Mouse (Mus musculus): Measurements from ENCODE around the gene Clybl. TPM values are rescaled to one million over a fixed set of nuclear protein-coding genes. Genes with fewer than 3 reads are reported as not detected.

The Clybl gene
- polyA plus RNA-seq, 1 experiment from 2014 or later: 76.8 TPM

- 56% methylated on average over 4 of the region's 4 CpGs for WGBS (ENCODE audit: insufficient replicate concordance)
- no peaks in the 10 kb centered on the region for H3K4me1 ChIP-seq (ENCODE audit: control insufficient read depth, insufficient read depth, low read length)
- H3K4me3 ChIP-seq (ENCODE audit: low read depth, low read length): no peak overlapping the region
- H3K27me3 ChIP-seq (ENCODE audit: control insufficient read depth, insufficient read depth, low read length): peaks cover 3% of the 10 kb centered on the region; the same call in 1 of the 2 replicates
- H3K9ac ChIP-seq (ENCODE audit: low read depth, low read length): no peak overlapping the region
- no peak for ATAC-seq (replicated peaks; ENCODE audit: insufficient number of reproducible peaks, low FRiP score, low TSS enrichment)
- no peaks in the 10 kb centered on the region for H3K36me3 ChIP-seq (ENCODE audit: control insufficient read depth, insufficient read depth, low read length)
- H3K9me3 ChIP-seq (replicated peaks; ENCODE audit: control insufficient read depth, low read length): no peaks in the 10 kb centered on the region
- no peak overlapping the region for H3K4me2 ChIP-seq
- no peak overlapping the region for H3K27ac ChIP-seq (ENCODE audit: low read depth, low read length)
Observed at GRCm38 (mm10) chr14:122296399-122296798, 114.9 kb downstream of the Clybl start.

- H3K36me3 ChIP-seq (ENCODE audit: control insufficient read depth, insufficient read depth, low read length): no peaks in the 10 kb centered on the region
- H3K4me1 ChIP-seq (ENCODE audit: control insufficient read depth, insufficient read depth, low read length): no peaks in the 10 kb centered on the region
- no peak overlapping the region for H3K9ac ChIP-seq (ENCODE audit: low read depth, low read length)
- peaks cover 2% of the 10 kb centered on the region; the same call in 1 of the 2 replicates for H3K27me3 ChIP-seq (ENCODE audit: control insufficient read depth, insufficient read depth, low read length)
- H3K9me3 ChIP-seq (replicated peaks; ENCODE audit: control insufficient read depth, low read length): no peaks in the 10 kb centered on the region
- WGBS (ENCODE audit: insufficient replicate concordance): 50% methylated on average over 2 of the region's 2 CpGs
- no peak overlapping the region for H3K4me3 ChIP-seq (ENCODE audit: low read depth, low read length)
- no peak for ATAC-seq (replicated peaks; ENCODE audit: insufficient number of reproducible peaks, low FRiP score, low TSS enrichment)
- H3K27ac ChIP-seq (ENCODE audit: low read depth, low read length): no peak overlapping the region
- H3K4me2 ChIP-seq: no peak overlapping the region
Observed at GRCm38 (mm10) chr14:122296864-122297263, 115.4 kb downstream of the Clybl start.

DNA sequence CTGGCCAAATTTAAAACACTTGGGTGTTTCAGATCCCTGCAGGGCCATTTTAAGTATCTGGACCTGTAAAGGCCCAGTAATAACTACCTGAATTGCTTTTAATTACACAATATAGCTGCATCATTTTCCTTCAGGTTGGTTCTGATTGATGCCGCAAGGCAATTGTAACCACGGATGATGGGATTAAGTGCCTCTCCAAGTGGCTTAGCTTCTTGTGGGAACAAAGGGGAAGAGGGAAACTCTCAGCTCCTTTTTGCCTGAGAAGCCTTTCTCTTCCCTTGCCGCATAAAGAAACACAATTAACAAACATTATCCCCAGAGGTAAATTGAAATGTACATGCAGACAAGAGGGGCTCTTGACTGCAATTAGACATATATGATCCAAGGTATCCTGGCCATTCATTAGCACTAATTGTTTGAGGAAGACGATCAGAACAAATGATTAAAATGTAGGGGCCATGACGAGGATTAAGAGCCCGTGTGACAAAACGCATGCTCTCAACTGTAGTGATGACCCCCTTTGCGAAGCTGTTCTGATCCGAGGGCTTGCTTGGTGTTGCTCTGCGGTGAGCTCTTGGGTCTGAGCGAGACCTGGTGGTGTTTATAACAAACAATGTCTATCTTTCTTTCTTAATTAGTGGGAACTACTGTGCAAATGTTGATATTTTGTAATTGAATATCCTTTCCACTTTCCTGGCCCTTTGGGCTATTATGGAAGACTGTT is 116.0 kb downstream of the Clybl start:
- peaks cover under 1% of the 10 kb centered on the region; the same call in 1 of the 2 replicates for H3K27me3 ChIP-seq (ENCODE audit: control insufficient read depth, insufficient read depth, low read length)
- WGBS (ENCODE audit: insufficient replicate concordance): 43% methylated on average over 11 of the region's 11 CpGs

DNA sequence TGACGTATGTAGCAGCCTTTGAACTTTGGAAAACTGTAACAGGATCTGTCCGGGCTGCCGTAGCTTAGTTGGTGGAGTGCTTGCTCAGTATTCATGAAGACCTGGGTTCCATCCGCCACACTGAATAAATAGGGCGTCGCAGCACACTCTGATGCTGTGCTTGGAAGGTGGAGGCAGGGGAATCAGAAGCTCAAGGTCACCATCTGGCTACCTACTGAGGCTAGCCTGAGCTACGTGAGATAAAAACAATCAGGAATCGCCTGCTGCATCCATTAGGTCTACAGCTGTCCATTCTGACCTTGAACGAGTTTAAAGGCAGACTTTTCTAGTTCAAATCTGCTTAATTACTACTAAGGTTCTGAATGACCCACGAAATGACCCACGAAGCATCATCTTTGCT is 118.8 kb downstream of the Clybl start:
- Histone ChIP-seq H3K4me2 (no peak overlapping the region), H3K27me3 (ENCODE audit: control insufficient read depth, insufficient read depth, low read length) (no peaks in the 10 kb centered on the region), H3K9me3 (replicated peaks; ENCODE audit: control insufficient read depth, low read length) (no peaks in the 10 kb centered on the region), H3K9ac (ENCODE audit: low read depth, low read length) (no peak overlapping the region), H3K27ac (ENCODE audit: low read depth, low read length) (no peak overlapping the region), H3K4me3 (ENCODE audit: low read depth, low read length) (no peak overlapping the region), H3K4me1 (ENCODE audit: control insufficient read depth, insufficient read depth, low read length) (no peaks in the 10 kb centered on the region), H3K36me3 (ENCODE audit: control insufficient read depth, insufficient read depth, low read length) (no peaks in the 10 kb centered on the region)
- 83% methylated on average over 11 of the region's 11 CpGs for WGBS (ENCODE audit: insufficient replicate concordance)
- no peak for ATAC-seq (replicated peaks; ENCODE audit: insufficient number of reproducible peaks, low FRiP score, low TSS enrichment)

More for the DNA sequence above, 116.0 kb downstream of the Clybl start:
- ATAC-seq (replicated peaks; ENCODE audit: insufficient number of reproducible peaks, low FRiP score, low TSS enrichment): no peak
- no peak overlapping the region for H3K9ac ChIP-seq (ENCODE audit: low read depth, low read length)
- no peaks in the 10 kb centered on the region for H3K36me3 ChIP-seq (ENCODE audit: control insufficient read depth, insufficient read depth, low read length)
- no peaks in the 10 kb centered on the region for H3K9me3 ChIP-seq (replicated peaks; ENCODE audit: control insufficient read depth, low read length)
- no peak overlapping the region for H3K4me2 ChIP-seq
- no peaks in the 10 kb centered on the region for H3K4me1 ChIP-seq (ENCODE audit: control insufficient read depth, insufficient read depth, low read length)
- no peak overlapping the region for H3K4me3 ChIP-seq (ENCODE audit: low read depth, low read length)
- no peak overlapping the region for H3K27ac ChIP-seq (ENCODE audit: low read depth, low read length)

DNA sequence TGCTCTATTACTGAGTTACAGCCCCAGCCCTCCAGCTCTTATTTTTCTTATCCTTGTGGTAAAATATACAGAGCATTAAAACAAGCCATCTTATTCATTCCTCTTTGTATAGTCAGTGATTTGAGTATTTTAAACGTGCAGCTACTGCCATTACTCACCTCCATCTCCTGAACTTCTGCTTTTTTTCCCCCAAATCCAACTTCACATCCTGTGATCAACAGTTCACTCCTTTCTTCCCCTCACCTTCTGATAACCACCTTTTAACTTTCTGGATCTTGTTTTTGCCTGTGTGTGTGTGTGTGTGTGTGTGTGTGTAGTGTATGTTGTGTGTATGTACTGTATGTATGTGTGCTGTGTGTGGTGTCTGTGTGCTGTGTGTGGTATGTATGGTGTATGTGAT is 122.3 kb downstream of the Clybl start:
- H3K9ac ChIP-seq (ENCODE audit: low read depth, low read length): no peak overlapping the region
- no peak overlapping the region for H3K27ac ChIP-seq (ENCODE audit: low read depth, low read length)
- H3K27me3 ChIP-seq (ENCODE audit: control insufficient read depth, insufficient read depth, low read length): no peaks in the 10 kb centered on the region
- no peaks in the 10 kb centered on the region for H3K4me1 ChIP-seq (ENCODE audit: control insufficient read depth, insufficient read depth, low read length)
- no peak overlapping the region for H3K4me2 ChIP-seq
- H3K36me3 ChIP-seq (ENCODE audit: control insufficient read depth, insufficient read depth, low read length): no peaks in the 10 kb centered on the region
- no peak overlapping the region for H3K4me3 ChIP-seq (ENCODE audit: low read depth, low read length)
- 51% methylated on average over 1 of the region's 1 CpGs for WGBS (ENCODE audit: insufficient replicate concordance)
- H3K9me3 ChIP-seq (replicated peaks; ENCODE audit: control insufficient read depth, low read length): no peaks in the 10 kb centered on the region
- no peak for ATAC-seq (replicated peaks; ENCODE audit: insufficient number of reproducible peaks, low FRiP score, low TSS enrichment)

DNA sequence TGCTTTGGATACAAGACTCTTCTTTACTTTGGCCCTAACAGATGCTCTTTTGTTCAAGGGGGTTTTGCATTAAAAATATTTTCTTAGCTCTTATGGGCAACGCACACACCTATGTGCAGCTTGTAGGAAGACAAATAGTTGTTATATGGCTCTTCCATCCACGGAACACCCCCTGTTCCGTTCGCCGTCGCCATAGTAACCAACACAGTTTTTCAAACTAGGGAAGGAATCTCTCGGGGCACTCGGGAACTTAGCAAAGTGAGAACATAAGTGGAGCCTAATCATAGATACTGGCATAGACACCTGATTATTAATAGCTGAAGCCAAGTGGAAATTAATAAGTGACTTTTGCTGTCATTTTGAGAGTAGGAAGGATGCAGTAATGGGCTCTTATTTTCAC is 123.6 kb downstream of the Clybl start:
- H3K4me1 ChIP-seq (ENCODE audit: control insufficient read depth, insufficient read depth, low read length): no peaks in the 10 kb centered on the region
- no peak overlapping the region for H3K4me3 ChIP-seq (ENCODE audit: low read depth, low read length)
- WGBS (ENCODE audit: insufficient replicate concordance): 77% methylated on average over 8 of the region's 8 CpGs

DNA sequence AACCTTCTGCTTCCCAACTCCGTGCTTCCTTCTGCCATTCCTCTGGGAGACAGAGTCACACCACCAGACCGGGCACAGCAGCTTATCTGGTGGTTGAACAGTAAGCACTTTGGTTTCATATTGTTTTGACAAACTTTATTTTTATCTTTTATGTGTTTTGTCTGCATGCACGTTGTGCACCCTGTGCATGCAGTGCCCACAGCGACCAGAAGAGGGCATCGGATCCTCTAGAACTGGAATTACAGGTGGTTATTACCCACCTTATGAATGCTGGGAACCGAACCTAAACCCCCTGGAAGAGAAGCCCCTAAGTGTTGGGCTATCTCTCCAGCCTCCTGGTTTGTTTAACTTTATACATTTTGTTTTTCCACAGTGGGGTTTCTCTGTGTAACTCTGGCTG is 130.9 kb downstream of the Clybl start:
- 88% methylated on average over 6 of the region's 6 CpGs for WGBS (ENCODE audit: insufficient replicate concordance)
- no peak overlapping the region for H3K4me2 ChIP-seq
- H3K9ac ChIP-seq (ENCODE audit: low read depth, low read length): no peak overlapping the region
- no peaks in the 10 kb centered on the region for H3K27me3 ChIP-seq (ENCODE audit: control insufficient read depth, insufficient read depth, low read length)
- H3K4me3 ChIP-seq (ENCODE audit: low read depth, low read length): no peak overlapping the region
- peaks cover 4% of the 10 kb centered on the region; the same call in 1 of the 2 replicates for H3K9me3 ChIP-seq (replicated peaks; ENCODE audit: control insufficient read depth, low read length)
- no peaks in the 10 kb centered on the region for H3K36me3 ChIP-seq (ENCODE audit: control insufficient read depth, insufficient read depth, low read length)
- H3K4me1 ChIP-seq (ENCODE audit: control insufficient read depth, insufficient read depth, low read length): no peaks in the 10 kb centered on the region
- H3K27ac ChIP-seq (ENCODE audit: low read depth, low read length): no peak overlapping the region
- no peak for ATAC-seq (replicated peaks; ENCODE audit: insufficient number of reproducible peaks, low FRiP score, low TSS enrichment)

More for the DNA sequence above, 123.6 kb downstream of the Clybl start:
- Histone ChIP-seq H3K36me3 (ENCODE audit: control insufficient read depth, insufficient read depth, low read length) (no peaks in the 10 kb centered on the region), H3K9ac (ENCODE audit: low read depth, low read length) (no peak overlapping the region), H3K9me3 (replicated peaks; ENCODE audit: control insufficient read depth, low read length) (no peaks in the 10 kb centered on the region), H3K27ac (ENCODE audit: low read depth, low read length) (no peak overlapping the region), H3K4me2 (no peak overlapping the region), H3K27me3 (ENCODE audit: control insufficient read depth, insufficient read depth, low read length) (no peaks in the 10 kb centered on the region)
- ATAC-seq (replicated peaks; ENCODE audit: insufficient number of reproducible peaks, low FRiP score, low TSS enrichment): no peak

GRCm38 (mm10) chr14:122313328-122313727 is 131.8 kb downstream of the Clybl start:
- ATAC-seq (replicated peaks; ENCODE audit: insufficient number of reproducible peaks, low FRiP score, low TSS enrichment): no peak
- H3K36me3 ChIP-seq (ENCODE audit: control insufficient read depth, insufficient read depth, low read length): no peaks in the 10 kb centered on the region
- WGBS (ENCODE audit: insufficient replicate concordance): 65% methylated on average over 4 of the region's 4 CpGs

GRCm38 (mm10) chr14:122315743-122316142 is 134.2 kb downstream of the Clybl start:
- Histone ChIP-seq H3K9ac (ENCODE audit: low read depth, low read length) (no peak overlapping the region), H3K36me3 (ENCODE audit: control insufficient read depth, insufficient read depth, low read length) (no peaks in the 10 kb centered on the region), H3K4me2 (no peak overlapping the region), H3K4me1 (ENCODE audit: control insufficient read depth, insufficient read depth, low read length) (no peaks in the 10 kb centered on the region), H3K4me3 (ENCODE audit: low read depth, low read length) (no peak overlapping the region), H3K27me3 (ENCODE audit: control insufficient read depth, insufficient read depth, low read length) (no peaks in the 10 kb centered on the region), H3K27ac (ENCODE audit: low read depth, low read length) (no peak overlapping the region), H3K9me3 (replicated peaks; ENCODE audit: control insufficient read depth, low read length) (peaks cover 4% of the 10 kb centered on the region; the same call in 1 of the 2 replicates)
- WGBS (ENCODE audit: insufficient replicate concordance): 86% methylated on average over 12 of the region's 12 CpGs
- no peak for ATAC-seq (replicated peaks; ENCODE audit: insufficient number of reproducible peaks, low FRiP score, low TSS enrichment)

More at GRCm38 (mm10) chr14:122313328-122313727, 131.8 kb downstream of the Clybl start:
- no peak overlapping the region for H3K4me3 ChIP-seq (ENCODE audit: low read depth, low read length)
- peaks cover 4% of the 10 kb centered on the region; the same call in 1 of the 2 replicates for H3K9me3 ChIP-seq (replicated peaks; ENCODE audit: control insufficient read depth, low read length)
- H3K4me1 ChIP-seq (ENCODE audit: control insufficient read depth, insufficient read depth, low read length): no peaks in the 10 kb centered on the region
- no peak overlapping the region for H3K9ac ChIP-seq (ENCODE audit: low read depth, low read length)
- no peak overlapping the region for H3K4me2 ChIP-seq
- H3K27me3 ChIP-seq (ENCODE audit: control insufficient read depth, insufficient read depth, low read length): no peaks in the 10 kb centered on the region
- no peak overlapping the region for H3K27ac ChIP-seq (ENCODE audit: low read depth, low read length)
